Mouse (Mus musculus): ENCODE results near the gene Rab27a.
"Not testable (repeated sequence)": the region's sequence is repeated elsewhere in the genome, so short reads cannot be mapped to it uniquely, and the experiment has no call there.

Rab27a gene

GRCm38 (mm10) chr9:73047906-73048305 lies 3.3 kb downstream of the Rab27a start:
- no peak for DNase-seq (ENCODE audit: low spot score)

DNA sequence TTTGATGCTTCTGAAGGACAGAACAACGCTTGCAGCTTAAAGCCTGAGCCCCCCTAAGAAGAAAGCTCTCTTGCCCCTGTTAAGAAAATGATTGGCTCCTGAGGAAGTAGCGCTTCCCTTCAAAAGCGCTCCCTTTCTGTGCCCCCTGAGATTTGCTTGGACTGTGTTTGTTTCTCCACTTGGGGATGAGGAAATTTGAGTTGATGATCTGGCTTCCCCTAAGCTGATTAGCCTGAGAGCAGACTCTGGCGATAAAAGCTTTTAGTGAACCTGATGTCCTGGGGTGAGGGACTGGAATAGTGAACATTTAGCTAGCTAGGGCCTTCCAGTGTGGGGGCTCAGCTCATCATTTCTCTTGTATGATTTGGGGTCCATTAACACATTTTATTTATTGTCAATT lies 4.3 kb downstream of the Rab27a start:
- DNase-seq (ENCODE audit: low spot score): no peak

DNA sequence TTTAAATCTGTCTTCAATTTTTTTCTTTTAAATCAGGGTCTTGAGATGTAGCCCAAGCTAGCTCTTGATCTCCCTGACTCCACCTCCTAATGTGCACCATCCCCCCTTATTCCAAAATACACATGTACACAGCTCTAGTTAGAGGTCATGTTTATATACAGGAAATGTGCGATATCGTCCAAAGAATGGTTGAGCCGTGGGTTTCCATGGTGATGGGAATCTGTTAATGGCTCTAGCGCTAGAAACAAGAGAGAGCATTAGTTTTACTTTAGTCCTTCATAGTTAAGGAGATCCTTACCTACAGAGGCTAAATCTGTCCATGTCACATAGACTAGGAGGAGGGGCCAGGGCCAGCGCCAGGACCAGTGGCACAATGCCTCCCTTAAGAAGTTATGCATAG lies 5.2 kb downstream of the Rab27a start:
- DNase-seq (ENCODE audit: low spot score): no peak

DNA sequence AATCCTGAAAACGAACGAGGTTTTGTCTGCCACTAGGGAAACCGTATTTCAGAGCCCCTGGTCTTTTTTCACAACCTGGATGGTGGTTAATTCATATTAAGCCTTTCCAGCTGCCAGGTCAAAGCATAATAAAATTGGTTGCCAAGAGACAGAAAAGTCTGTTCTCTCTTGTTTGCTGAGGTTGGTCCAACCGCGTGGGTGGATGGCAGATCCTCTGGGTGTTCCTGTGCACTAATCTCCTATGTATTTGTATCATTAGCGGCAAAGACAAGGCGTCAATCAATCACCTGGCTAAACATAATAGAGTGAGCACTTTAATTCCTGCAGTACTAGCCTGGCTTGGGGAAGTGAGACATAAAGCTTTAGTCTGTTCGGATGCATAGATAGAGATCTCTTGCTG lies 6.0 kb downstream of the Rab27a start:
- no peak for DNase-seq (ENCODE audit: low spot score)

- no peak for DNase-seq (ENCODE audit: low spot score)
Measured at GRCm38 (mm10) chr9:73055441-73055911, 10.8 kb downstream of the Rab27a start.

- DNase-seq (ENCODE audit: low spot score): no peak
Measured at GRCm38 (mm10) chr9:73059224-73059623, 14.6 kb downstream of the Rab27a start.

DNA sequence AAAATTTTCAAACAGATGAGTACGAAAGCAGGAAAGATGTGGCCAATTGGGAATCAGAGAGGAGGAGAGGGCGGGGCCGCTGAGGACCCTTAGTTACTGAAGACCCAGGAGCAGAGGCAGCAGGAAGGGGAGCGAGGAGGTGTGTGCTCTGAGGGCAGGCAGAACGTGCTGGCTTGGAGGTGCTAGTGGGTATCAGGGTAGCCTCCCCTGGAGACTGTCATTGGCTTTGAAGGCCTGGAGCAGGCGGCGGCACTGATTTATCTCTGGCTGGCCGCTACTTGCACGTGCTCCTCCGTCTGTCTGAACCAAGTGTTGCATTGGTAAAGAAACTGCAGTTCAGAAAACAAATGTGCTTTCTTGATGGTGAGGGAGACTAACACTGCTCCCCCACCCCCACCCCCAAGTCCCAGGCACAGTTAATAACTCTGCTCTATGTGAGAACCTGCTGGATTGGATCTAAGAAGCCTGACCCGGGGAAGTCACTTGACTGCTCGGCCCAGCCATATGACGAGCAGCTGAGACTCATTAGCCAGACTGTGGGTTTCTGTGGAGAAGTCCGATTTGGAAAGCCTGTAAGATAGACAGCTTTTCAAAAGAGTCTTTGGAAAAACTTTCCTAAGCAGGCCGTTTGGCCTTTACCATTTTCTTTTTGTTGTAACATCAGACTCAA lies 19.1 kb downstream of the Rab27a start:
- no peak for DNase-seq (ENCODE audit: low spot score)

- DNase-seq (ENCODE audit: low spot score): no peak
Measured at GRCm38 (mm10) chr9:73067086-73067485, 22.4 kb downstream of the Rab27a start.

GRCm38 (mm10) chr9:73068230-73068679 lies 23.6 kb downstream of the Rab27a start:
- no peak for DNase-seq (ENCODE audit: low spot score)

DNA sequence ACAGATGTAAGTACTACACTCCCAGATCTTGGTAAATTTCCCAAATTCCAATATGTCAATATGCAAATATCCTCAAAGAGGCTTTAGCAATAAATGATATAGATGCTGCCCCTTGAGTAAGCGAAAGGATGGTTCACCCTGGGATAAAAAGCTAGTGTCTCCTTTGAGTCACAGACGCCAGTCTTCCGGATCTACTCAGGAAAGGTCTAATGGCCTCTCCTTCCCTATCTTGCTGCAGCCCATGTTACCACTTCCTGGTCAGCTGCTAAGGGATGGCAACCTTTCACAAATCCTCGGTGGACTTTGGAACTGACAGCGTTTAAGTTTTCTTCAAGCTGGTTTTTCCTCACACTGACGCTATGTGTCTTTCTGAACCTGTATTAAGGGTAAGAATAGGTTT lies 24.0 kb downstream of the Rab27a start:
- no peak for DNase-seq (ENCODE audit: low spot score)

DNA sequence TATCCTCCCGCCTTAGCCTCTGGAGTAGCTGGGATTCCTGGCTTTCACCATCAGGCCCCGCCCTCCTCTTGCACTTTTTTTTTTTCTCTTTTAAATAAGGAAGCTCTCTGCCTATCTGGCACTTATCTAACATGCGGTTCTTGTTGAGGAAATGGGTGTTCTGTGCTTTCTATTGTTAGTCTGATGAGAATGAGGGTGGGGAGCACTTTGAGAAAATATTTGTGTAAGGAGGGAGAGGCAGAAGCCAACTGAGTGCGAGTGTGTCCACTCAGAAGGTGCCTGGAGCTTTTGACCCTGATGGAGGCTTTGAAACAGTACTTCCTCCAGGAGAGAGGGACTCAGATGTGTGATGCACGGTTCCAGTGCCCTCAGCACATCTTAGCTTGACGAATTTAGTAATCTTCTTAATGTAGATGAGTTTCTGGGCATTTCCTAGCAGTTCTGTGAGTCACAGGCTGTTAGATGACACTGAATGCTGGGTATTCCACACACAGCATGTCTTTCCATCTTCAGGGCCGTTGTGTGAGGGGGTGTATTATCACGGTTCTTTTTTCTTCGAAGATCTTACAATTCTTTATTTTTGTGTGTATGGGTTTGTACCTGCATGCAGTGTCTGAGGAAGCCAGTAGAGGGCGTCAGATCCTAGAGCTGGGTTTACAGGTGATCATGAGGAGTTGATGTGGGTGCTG lies 26.5 kb downstream of the Rab27a start:
- DNase-seq (ENCODE audit: low spot score): no peak

GRCm38 (mm10) chr9:73072426-73072825 lies 27.8 kb downstream of the Rab27a start:
- no peak for DNase-seq (ENCODE audit: low spot score)

DNA sequence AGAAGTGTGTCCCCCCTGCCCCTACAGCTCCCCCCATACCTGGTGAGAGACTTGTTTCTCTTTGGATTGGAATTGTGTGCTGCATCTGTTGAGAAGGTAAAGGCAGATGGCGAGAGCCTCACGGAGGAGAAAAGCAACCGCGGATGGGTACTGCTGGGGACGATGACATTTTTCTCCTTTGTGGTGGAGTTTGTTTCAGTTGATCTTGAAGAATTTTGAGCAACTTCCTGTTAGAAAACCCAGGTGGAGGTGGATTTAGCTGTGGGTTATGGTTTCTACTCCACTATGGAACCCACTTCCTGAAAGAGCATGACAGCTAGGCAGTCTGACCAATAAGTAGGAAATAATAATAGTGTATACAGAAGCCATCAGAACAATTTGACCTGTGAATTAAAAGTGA lies 28.5 kb downstream of the Rab27a start:
- no peak for DNase-seq (ENCODE audit: low spot score)

- DNase-seq (ENCODE audit: low spot score): not testable (repeated sequence)
Measured at GRCm38 (mm10) chr9:73079349-73079748, 34.7 kb downstream of the Rab27a start.

- no peak for DNase-seq (ENCODE audit: low spot score)
Measured at GRCm38 (mm10) chr9:73079801-73080325, 35.2 kb downstream of the Rab27a start.

DNA sequence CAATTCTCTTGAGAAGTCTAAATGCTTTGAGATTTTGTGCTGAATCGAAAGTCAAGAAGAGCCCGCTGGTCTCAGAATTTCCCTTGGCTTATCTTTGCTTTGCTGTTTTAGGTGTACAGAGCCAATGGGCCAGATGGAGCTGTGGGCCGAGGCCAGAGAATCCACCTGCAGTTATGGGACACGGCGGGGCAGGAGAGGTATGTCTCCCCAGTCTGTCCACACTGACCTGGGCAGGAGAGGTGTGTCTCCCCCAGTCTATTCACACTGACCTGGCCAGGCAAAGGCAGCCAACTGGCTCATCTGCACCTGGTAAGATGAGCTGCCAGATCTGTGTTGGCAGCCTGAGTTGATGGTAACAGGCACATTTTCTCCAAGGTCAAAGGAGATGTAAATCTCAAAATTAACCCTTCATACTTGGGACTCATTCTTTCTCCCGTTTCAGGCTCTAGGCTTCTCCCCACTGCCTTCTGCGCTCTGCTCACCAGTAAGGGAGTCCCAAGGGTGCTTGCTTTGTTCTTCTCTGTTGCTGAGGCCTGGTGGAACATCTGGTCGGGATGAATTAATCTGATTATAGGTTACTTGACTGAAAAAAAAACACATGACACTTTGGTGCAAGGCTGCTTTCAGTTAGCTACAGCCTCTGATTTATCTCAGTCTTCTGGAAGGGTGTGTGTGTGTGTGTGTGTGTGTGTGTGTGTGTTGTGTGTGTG lies 37.8 kb downstream of the Rab27a start:
- DNase-seq (ENCODE audit: low spot score): no peak

DNA sequence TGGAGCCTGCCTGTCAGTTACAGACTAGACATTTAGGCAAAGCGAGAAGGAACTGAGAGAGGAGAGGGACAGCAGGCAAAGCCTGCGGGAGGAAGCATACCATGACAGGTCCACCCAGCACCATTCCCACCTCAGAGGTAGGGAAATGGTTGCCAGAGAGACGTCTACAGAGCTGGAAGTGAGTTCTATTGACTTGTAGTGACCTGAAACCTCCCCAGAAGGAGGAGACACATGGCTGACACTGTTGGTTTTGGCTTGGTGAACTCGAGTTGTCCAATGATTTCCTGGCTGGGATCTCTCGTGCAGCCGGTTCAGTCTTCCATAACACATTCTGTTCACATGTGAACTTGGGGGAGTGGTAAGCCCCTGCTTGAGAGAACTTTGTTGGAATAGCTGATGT lies 39.3 kb downstream of the Rab27a start:
- no peak for DNase-seq (ENCODE audit: low spot score)

DNA sequence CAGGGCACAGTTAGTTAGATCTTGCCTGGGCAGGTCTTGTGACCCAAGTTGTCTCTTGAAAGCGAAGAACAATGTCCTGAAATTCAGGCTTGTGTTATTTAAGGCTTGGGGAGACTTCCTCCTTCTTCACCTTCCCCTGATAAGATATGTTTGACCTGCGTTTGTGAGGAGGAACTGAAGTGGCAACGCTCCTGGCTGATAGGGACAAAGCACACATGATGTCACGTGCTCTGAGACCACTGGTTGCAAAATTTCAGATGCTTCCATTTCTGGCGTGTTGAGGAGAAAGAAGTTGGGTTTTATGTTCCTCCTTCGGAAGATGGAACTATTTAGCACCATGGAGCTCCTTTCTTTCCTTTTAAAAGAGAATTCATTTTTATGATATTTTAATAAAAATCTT lies 41.2 kb downstream of the Rab27a start:
- no peak for DNase-seq (ENCODE audit: low spot score)

- no peak for DNase-seq (ENCODE audit: low spot score)
Measured at GRCm38 (mm10) chr9:73087121-73087520, 42.5 kb downstream of the Rab27a start.

GRCm38 (mm10) chr9:73087581-73087980 lies 42.9 kb downstream of the Rab27a start:
- no peak for DNase-seq (ENCODE audit: low spot score)

DNA sequence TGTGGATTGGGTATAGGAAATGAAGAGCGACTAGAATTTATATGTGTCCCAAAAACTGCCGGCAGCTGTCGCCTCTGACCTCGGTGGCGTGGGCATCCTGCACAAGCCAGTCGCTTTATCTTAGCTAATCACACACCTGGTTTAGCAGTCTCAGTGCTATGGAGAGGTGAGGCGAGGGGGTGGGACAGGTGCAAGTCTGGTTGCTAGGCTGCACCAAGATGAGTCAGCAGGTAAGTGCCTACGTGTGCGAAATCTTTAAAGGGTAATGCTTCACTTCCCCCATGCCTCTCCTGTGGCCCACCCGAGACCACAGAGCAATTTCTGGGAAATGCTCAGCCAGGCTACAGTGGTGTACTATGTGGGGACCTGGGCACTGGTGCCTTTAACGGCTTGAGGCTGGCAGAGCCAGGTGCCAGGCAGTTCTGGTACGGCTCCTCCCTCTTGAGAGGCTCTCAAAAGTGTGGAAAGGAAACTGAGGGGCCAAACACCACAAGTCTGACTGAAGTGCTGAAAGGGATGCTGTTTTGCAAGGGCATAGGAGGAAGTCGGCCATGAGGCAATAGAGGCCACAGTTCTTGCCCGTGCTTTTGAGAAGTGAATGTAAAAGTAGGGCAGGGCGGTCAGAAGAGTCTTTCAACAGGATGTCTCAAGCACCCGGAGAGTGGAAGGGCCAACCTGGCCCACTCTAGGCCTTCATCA lies 44.7 kb downstream of the Rab27a start:
- DNase-seq (ENCODE audit: low spot score): no peak

DNA sequence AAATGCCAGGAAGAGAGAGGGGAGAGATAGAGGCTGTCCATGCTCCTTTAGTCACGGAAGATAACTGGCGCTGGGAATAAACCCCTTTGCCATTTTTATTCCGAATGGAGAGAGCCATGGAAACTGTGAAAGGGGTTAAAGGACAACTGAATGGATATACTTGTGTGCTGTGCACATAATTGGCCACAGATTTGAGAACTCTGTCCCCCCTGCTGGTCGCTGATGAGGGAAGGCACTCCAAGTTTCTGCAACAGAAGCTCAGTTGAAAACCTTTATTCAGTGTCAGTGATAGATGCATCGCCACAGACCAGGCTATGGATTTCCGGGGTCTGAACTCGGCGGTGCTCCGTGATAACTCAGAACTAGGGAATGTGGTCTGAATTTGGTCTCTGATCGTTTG lies 45.5 kb downstream of the Rab27a start:
- no peak for DNase-seq (ENCODE audit: low spot score)

Measured in c-Kit-positive CD71-positive TER-119-positive erythroid progenitor cells, embryonic 14.5 days (primary cell).